Mouse (Mus musculus) cortical plate, adult 2 months (tissue): Measurements from ENCODE around the gene Sumo1. TPM values are rescaled to one million over a fixed set of nuclear protein-coding genes. Genes with fewer than 3 reads are reported as not detected.
"Not testable (repeated sequence)": the region's sequence is repeated elsewhere in the genome, so short reads cannot be mapped to it uniquely, and the experiment has no call there.

Experiments
- H3K27ac ChIP-seq: fragments of 200-500 bp; 2 replicates; pipeline ENCODE4 v1.5.1; 2012; ENCODE audit warnings: low read length, control low read depth, inconsistent platforms; ENCODE audit not compliant: insufficient read depth
- H3K4me1 ChIP-seq: fragments of 200-500 bp; 2 replicates; pipeline ENCODE4 v1.6.1; 2011; ENCODE audit warnings: low read length; ENCODE audit not compliant: control insufficient read depth, insufficient read depth
- H3K4me3 ChIP-seq: fragments of 200-500 bp; 2 replicates; pipeline ENCODE4 v1.5.1; 2011; ENCODE audit warnings: mild to moderate bottlenecking, low read length, control low read depth; ENCODE audit not compliant: insufficient read depth
- CTCF ChIP-seq: fragments of 200-500 bp; IDR thresholded peaks from 2 replicates; pipeline ENCODE4 v1.5.1; 2011; ENCODE audit warnings: mild to moderate bottlenecking, control low read depth, low read length; ENCODE audit not compliant: insufficient read depth; ENCODE audit errors: extremely low read depth
- POLR2A ChIP-seq: fragments of 200-500 bp; IDR thresholded peaks from 2 replicates; pipeline ENCODE4 v1.6.1; 2011; ENCODE audit warnings: mild to moderate bottlenecking, low read length, control low read depth; ENCODE audit not compliant: insufficient read depth; ENCODE audit errors: extremely low read depth
- polyA plus RNA-seq: library from polyadenylated mRNA; depleted of rRNA; stranded (reverse); fragments of >200 nt; gene quantifications from 2 replicates; pipeline ENCODE4 v1.2.3, GENCODE M21; 2012

Sumo1 gene
- polyA plus RNA-seq, 1 experiment = 113 TPM

- Histone ChIP-seq H3K27ac (no peak overlapping the region), H3K4me1 (no peaks in the 10 kb centered on the region; the same call in 1 of the 2 replicates), H3K4me3 (no peak overlapping the region)
- TF ChIP-seq POLR2A (no peak), CTCF (no peak)
Observed at GRCm38 (mm10) chr1:59636349-59636748, 34.3 kb downstream of the Sumo1 start.

GRCm38 (mm10) chr1:59633056-59633455, 37.6 kb downstream of the Sumo1 start:
- TF ChIP-seq CTCF (no peak), POLR2A (no peak)
- Histone ChIP-seq H3K4me1 (no peaks in the 10 kb centered on the region; the same call in 1 of the 2 replicates), H3K27ac (no peak overlapping the region), H3K4me3 (no peak overlapping the region)

GRCm38 (mm10) chr1:59631986-59632659, 38.5 kb downstream of the Sumo1 start:
- Histone ChIP-seq H3K4me3 (no peak overlapping the region), H3K4me1 (no peaks in the 10 kb centered on the region; the same call in 1 of the 2 replicates), H3K27ac (no peak overlapping the region)
- TF ChIP-seq POLR2A (no peak), CTCF (no peak)

- H3K4me3 ChIP-seq, H3K27ac ChIP-seq, H3K4me1 ChIP-seq: not testable (repeated sequence)
Observed at GRCm38 (mm10) chr1:59630356-59630755, 40.3 kb downstream of the Sumo1 start.

- TF ChIP-seq CTCF (no peak), POLR2A (no peak)
- no peaks in the 10 kb centered on the region; the same call in 1 of the 2 replicates for H3K4me1 ChIP-seq
- H3K4me3 ChIP-seq = no peak overlapping the region
- H3K27ac ChIP-seq = no peak overlapping the region
Observed at GRCm38 (mm10) chr1:59629194-59629593, 41.4 kb downstream of the Sumo1 start.

GRCm38 (mm10) chr1:59625410-59625809, 45.2 kb downstream of the Sumo1 start:
- H3K4me3 ChIP-seq = no peak overlapping the region
- no peak for TF ChIP-seq CTCF
- no peak for TF ChIP-seq POLR2A
- H3K4me1 ChIP-seq = no peaks in the 10 kb centered on the region
- H3K27ac ChIP-seq = no peak overlapping the region

GRCm38 (mm10) chr1:59623325-59624017, 47.2 kb downstream of the Sumo1 start:
- no peak overlapping the region for H3K27ac ChIP-seq
- H3K4me1 ChIP-seq = no peaks in the 10 kb centered on the region
- no peak for TF ChIP-seq POLR2A
- TF ChIP-seq CTCF = peak; percentile 99
- H3K4me3 ChIP-seq = no peak overlapping the region

- H3K4me3 ChIP-seq = no peak overlapping the region
- no peaks in the 10 kb centered on the region for H3K4me1 ChIP-seq
- no peak for TF ChIP-seq CTCF
- TF ChIP-seq POLR2A = no peak
- H3K27ac ChIP-seq = no peak overlapping the region
Observed at GRCm38 (mm10) chr1:59619201-59619600, 51.4 kb downstream of the Sumo1 start.

GRCm38 (mm10) chr1:59615021-59615420, 55.6 kb downstream of the Sumo1 start:
- Histone ChIP-seq H3K4me3 (no peak overlapping the region), H3K27ac (no peak overlapping the region), H3K4me1 (no peaks in the 10 kb centered on the region)
- TF ChIP-seq POLR2A (no peak), CTCF (no peak)

GRCm38 (mm10) chr1:59613795-59614194, 56.8 kb downstream of the Sumo1 start:
- Histone ChIP-seq H3K4me1 (no peaks in the 10 kb centered on the region), H3K4me3 (no peak overlapping the region)
- no peak for TF ChIP-seq POLR2A
- peak; percentile 45 for TF ChIP-seq CTCF

More at GRCm38 (mm10) chr1:59613795-59614194, 56.8 kb downstream of the Sumo1 start:
- no peak overlapping the region for H3K27ac ChIP-seq
